13 mouse cellular contexts compared by ENCODE assay signal in the genomic region with DNA sequence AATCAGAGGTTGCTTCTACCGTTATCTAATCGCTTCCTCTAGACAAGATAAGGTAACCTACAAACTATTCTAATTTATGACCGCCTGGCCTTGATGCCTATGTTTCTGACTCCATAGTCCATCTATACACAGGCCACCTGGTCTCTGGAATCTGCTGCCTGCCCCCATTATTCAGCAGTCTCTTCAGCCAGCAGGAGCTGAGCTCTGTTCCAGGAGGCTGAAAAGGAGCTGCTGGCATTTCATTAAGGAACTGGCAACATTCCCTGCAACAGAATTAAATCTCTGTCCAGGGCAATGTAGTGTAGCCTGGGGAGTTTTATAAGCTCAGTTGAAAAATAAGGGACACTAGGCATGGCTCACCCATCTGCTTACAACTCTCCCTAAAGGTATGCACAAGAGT. TPM values are rescaled to one million over a fixed set of nuclear protein-coding genes. Genes with fewer than 3 reads are reported as not detected.
A peak's percentile ranks its signal among the peaks of the same experiment; 100 is the strongest.
DNase-seq lines count a peak whose midpoint lies in the region; ATAC-seq lines count a peak whose summit lies in the region.
"Had no signal": no experiment of that assay in that cellular context is flagged by ENCODE, and none has a peak within 500 bp of the region (broad histone marks: within the 10 kb centered on the region; RNA-seq: fewer than 3 reads in every experiment).

No protein-coding gene starts in this region.

- peak; percentile 84 for ATAC-seq in hindbrain, embryonic 16.5 days
- ATAC-seq: midbrain, embryonic 13.5 days had no signal

- no peak overlapping the region for H3K4me3 ChIP-seq in hindbrain, embryonic 16.5 days (ENCODE audit: low read length)
- H3K4me3 ChIP-seq: erythroblast, embryonic 14.5 days; heart, embryonic 10.5 days; midbrain, embryonic 13.5 days had no signal

- peak; percentile 24 for DNase-seq in kidney, adult 18-20 months
- no peak for DNase-seq in kidney, postnatal 10 days
- peak; percentile 98 for DNase-seq in brain, adult 2 months (ENCODE audit: low read depth, low spot score)
- peak; percentile 83 for DNase-seq in cerebellum, adult 11 months
- DNase-seq in ovary, postnatal 36 days (ENCODE audit: low spot score), result no peak
- DNase-seq in ovary, adult 18-20 months (ENCODE audit: low spot score), result no peak
- DNase-seq: liver; lung, postnatal 10 days; thymus, postnatal 14 days had no signal

- no peak overlapping the region for H3K4me2 ChIP-seq in hindbrain, embryonic 16.5 days (ENCODE audit: low read length)
- H3K4me2 ChIP-seq: midbrain, embryonic 13.5 days had no signal

- peaks cover 2% of the 10 kb centered on the region; the same call in 1 of the 2 replicates for H3K4me1 ChIP-seq in hindbrain, embryonic 16.5 days (ENCODE audit: control insufficient read depth, insufficient read depth, low read depth, low read length)

- H3K36me3 ChIP-seq in hindbrain, embryonic 16.5 days (ENCODE audit: control insufficient read depth, insufficient read depth, low read length), result no peaks in the 10 kb centered on the region
- H3K36me3 ChIP-seq: heart, embryonic 10.5 days; midbrain, embryonic 13.5 days had no signal

- H3K27ac ChIP-seq in hindbrain, embryonic 16.5 days (ENCODE audit: low read depth, low read length), result peak overlapping the region; percentile 13; the same call in 1 of the 2 replicates
- H3K27ac ChIP-seq: heart, embryonic 10.5 days; midbrain, embryonic 13.5 days had no signal

- no peaks in the 10 kb centered on the region for H3K9me3 ChIP-seq in hindbrain, embryonic 16.5 days (ENCODE audit: control insufficient read depth, low read length)
- H3K9me3 ChIP-seq: heart, embryonic 10.5 days; midbrain, embryonic 13.5 days had no signal

- no peak overlapping the region for H3K9ac ChIP-seq in hindbrain, embryonic 16.5 days (ENCODE audit: low read depth, low read length)
- H3K9ac ChIP-seq: midbrain, embryonic 13.5 days had no signal

- 61% methylated on average over 3 of the region's 3 CpGs for WGBS in hindbrain, embryonic 16.5 days

- H3K27me3 ChIP-seq in hindbrain, embryonic 16.5 days (replicated peaks; ENCODE audit: control insufficient read depth, insufficient read depth, low read length), result no peaks in the 10 kb centered on the region
- H3K27me3 ChIP-seq: midbrain, embryonic 13.5 days had no signal

RNA-seq across cellular contexts. Expression of a gene that starts 11.0 kb away (rescaled TPM):
- polyA plus RNA-seq in hindbrain, embryonic 16.5 days (2015; fragmentation: Nextera tagmentation; extraction: Ambion mirVana), result 0.26 TPM in 1 of 2 replicates, not detected in the other
- polyA plus RNA-seq: erythroblast, embryonic 14.5 days had no signal

RNA-seq across cellular contexts. Expression of a gene that starts 51.2 kb away (rescaled TPM):
- 17.3 and 17.5 TPM in 2 replicates for polyA plus RNA-seq in hindbrain, embryonic 16.5 days (2015; fragmentation: Nextera tagmentation; extraction: Ambion mirVana)

RNA-seq across cellular contexts. Expression of a gene that starts 51.3 kb away (rescaled TPM):
- 28.4 and 31.7 TPM in 2 replicates for polyA plus RNA-seq in hindbrain, embryonic 16.5 days (2015; fragmentation: Nextera tagmentation; extraction: Ambion mirVana)

Comparison
In these comparisons a context has a peak if more than half of its experiments do, and no peak if none do; other contexts are left out.
1. DNase-seq: peak in kidney, adult 18-20 months (single experiment), brain, adult 2 months (single experiment) and cerebellum, adult 11 months (single experiment); none in kidney, postnatal 10 days (single experiment), ovary, postnatal 36 days (single experiment) and ovary, adult 18-20 months (single experiment).